Mouse (Mus musculus) myocyte (in vitro differentiated cells): ENCODE results near the gene 4930470P17Rik. TPM values are rescaled to one million over a fixed set of nuclear protein-coding genes. Genes with fewer than 3 reads are reported as not detected.

Experiments
- H3K27me3 ChIP-seq: one replicate; pipeline ENCODE4 v1.6.1; 2011; ENCODE audit not compliant: control insufficient read depth, insufficient read depth, insufficient read length
- H3K36me3 ChIP-seq: one replicate; pipeline ENCODE4 v1.6.1; 2011; ENCODE audit not compliant: control insufficient read depth, insufficient read depth
- H3K4me2 ChIP-seq: one replicate; pipeline ENCODE4 v1.6.1; 2011; ENCODE audit warnings: low read depth, control low read depth
- H3K4me3 ChIP-seq: one replicate; pipeline ENCODE4 v1.5.1; 2011; ENCODE audit warnings: mild to moderate bottlenecking, control low read depth, moderate library complexity
- H3K79me2 ChIP-seq: one replicate; pipeline ENCODE4 v1.6.1; 2011; ENCODE audit not compliant: control insufficient read depth, insufficient read depth
- H3ac ChIP-seq: one replicate; pipeline ENCODE4 v1.6.1; 2011; ENCODE audit not compliant: control insufficient read depth, insufficient read length
- CEBPB ChIP-seq: IDR thresholded peaks from 2 replicates; pipeline ENCODE4 v1.6.1; 2011; ENCODE audit warnings: mild to moderate bottlenecking, moderate library complexity; ENCODE audit not compliant: poor library complexity, insufficient read depth, severe bottlenecking
- E2F4 ChIP-seq: IDR thresholded peaks from one replicate; pipeline ENCODE4 v1.6.1; 2011; ENCODE audit warnings: mild to moderate bottlenecking, control low read depth, moderate library complexity; ENCODE audit not compliant: insufficient read depth
- MAX ChIP-seq: IDR thresholded peaks from one replicate; pipeline ENCODE4 v1.6.1; 2011; ENCODE audit warnings: low read depth, mild to moderate bottlenecking, control low read depth
- MYOD1 ChIP-seq, 3 experiments: IDR thresholded peaks; one replicate each; pipeline ENCODE4 v1.6.1; 2011; ENCODE audit warnings: control low read depth in 2 of 3, low read depth in 2 of 3, mild to moderate bottlenecking in 2 of 3, moderate library complexity in 1 of 3; ENCODE audit not compliant: insufficient read length in 2 of 3, control insufficient read depth in 1 of 3
- MYOG ChIP-seq, 3 experiments: IDR thresholded peaks; one replicate each; pipeline ENCODE4 v1.6.1; 2011; ENCODE audit warnings: control low read depth in 2 of 3, low read depth in 2 of 3, mild to moderate bottlenecking in 2 of 3; ENCODE audit not compliant: insufficient read length in 2 of 3, control insufficient read depth in 1 of 3, insufficient read depth in 1 of 3
- POLR2A ChIP-seq: IDR thresholded peaks from one replicate; pipeline ENCODE4 v1.6.1; 2011; ENCODE audit warnings: low read depth, mild to moderate bottlenecking, control low read depth, moderate library complexity; ENCODE audit not compliant: insufficient read length
- POLR2AphosphoS2 ChIP-seq: IDR thresholded peaks from one replicate; pipeline ENCODE4 v1.6.1; 2011; ENCODE audit warnings: low read depth, control low read depth; ENCODE audit not compliant: insufficient read length
- REST ChIP-seq: IDR thresholded peaks from one replicate; pipeline ENCODE4 v1.6.1; 2011; ENCODE audit warnings: mild to moderate bottlenecking, control low read depth, moderate library complexity; ENCODE audit not compliant: insufficient read depth, insufficient read length
- SRF ChIP-seq: IDR thresholded peaks from one replicate; pipeline ENCODE4 v1.6.1; 2011; ENCODE audit warnings: low read depth; ENCODE audit not compliant: control insufficient read depth, insufficient read length
- TCF12 ChIP-seq: IDR thresholded peaks from one replicate; pipeline ENCODE4 v1.6.1; 2011; ENCODE audit warnings: mild to moderate bottlenecking, control low read depth; ENCODE audit not compliant: poor library complexity, insufficient read depth, severe bottlenecking
- TCF3 ChIP-seq: IDR thresholded peaks from one replicate; pipeline ENCODE4 v1.6.1; 2011; ENCODE audit warnings: low read depth, control low read depth; ENCODE audit not compliant: insufficient read length
- USF1 ChIP-seq: IDR thresholded peaks from one replicate; pipeline ENCODE4 v1.6.1; 2011; ENCODE audit warnings: low read depth, mild to moderate bottlenecking, control low read depth, moderate library complexity
- polyA plus RNA-seq: library from polyadenylated mRNA; unstranded; fragments of >200 nt; fragmentation: generic; extraction: Trizol; gene quantifications from one replicate; pipeline ENCODE4 v1.2.1, GENCODE M21; 2012; ENCODE audit warnings: missing spikeins

4930470P17Rik gene
- polyA plus RNA-seq, 1 experiment, result not detected

- no peaks in the 10 kb centered on the region for H3K36me3 ChIP-seq
- no peaks in the 10 kb centered on the region for H3K79me2 ChIP-seq
- H3K27me3 ChIP-seq, result no peaks in the 10 kb centered on the region
- no peak overlapping the region for H3K4me3 ChIP-seq
- no peak overlapping the region for H3K4me2 ChIP-seq
- H3ac ChIP-seq, result no peak overlapping the region
- TF ChIP-seq CEBPB (no peak), E2F4 (no peak), POLR2A (no peak), REST (no peak), MAX (no peak), TCF3 (no peak)
Observed at GRCm38 (mm10) chr2:170539211-170539610, 62.6 kb downstream of the 4930470P17Rik start.

- H3K4me2 ChIP-seq, result no peak overlapping the region
- H3K27me3 ChIP-seq, result no peaks in the 10 kb centered on the region
- H3K79me2 ChIP-seq, result no peaks in the 10 kb centered on the region
- TF ChIP-seq E2F4 (no peak), TCF3 (no peak), TCF12 (no peak), REST (no peak), POLR2A (no peak), POLR2AphosphoS2 (no peak)
- no peaks in the 10 kb centered on the region for H3K36me3 ChIP-seq
- H3ac ChIP-seq, result no peak overlapping the region
- H3K4me3 ChIP-seq, result no peak overlapping the region
Observed at GRCm38 (mm10) chr2:170535841-170536240, 66.0 kb downstream of the 4930470P17Rik start.

- H3K4me3 ChIP-seq, result no peak overlapping the region
- H3K27me3 ChIP-seq, result no peaks in the 10 kb centered on the region
- H3K4me2 ChIP-seq, result no peak overlapping the region
- no peak overlapping the region for H3ac ChIP-seq
- no peaks in the 10 kb centered on the region for H3K36me3 ChIP-seq
- TF ChIP-seq MYOD1 (IDR thresholded peaks at IDR 0.05; ENCODE audit: control insufficient read depth in 1 of 3, insufficient read length in 2 of 3, low read depth in 2 of 3) (no peak), MYOG (IDR thresholded peaks at IDR 0.05; ENCODE audit: control insufficient read depth in 1 of 3, insufficient read depth in 1 of 3, insufficient read length in 2 of 3, low read depth in 2 of 3) (no peak), TCF3 (no peak), E2F4 (no peak), MAX (no peak), TCF12 (no peak), POLR2A (no peak), REST (no peak), SRF (no peak), CEBPB (no peak), USF1 (no peak), POLR2AphosphoS2 (no peak)
- no peaks in the 10 kb centered on the region for H3K79me2 ChIP-seq
Observed at GRCm38 (mm10) chr2:170534803-170535174, 67.0 kb downstream of the 4930470P17Rik start.

DNA sequence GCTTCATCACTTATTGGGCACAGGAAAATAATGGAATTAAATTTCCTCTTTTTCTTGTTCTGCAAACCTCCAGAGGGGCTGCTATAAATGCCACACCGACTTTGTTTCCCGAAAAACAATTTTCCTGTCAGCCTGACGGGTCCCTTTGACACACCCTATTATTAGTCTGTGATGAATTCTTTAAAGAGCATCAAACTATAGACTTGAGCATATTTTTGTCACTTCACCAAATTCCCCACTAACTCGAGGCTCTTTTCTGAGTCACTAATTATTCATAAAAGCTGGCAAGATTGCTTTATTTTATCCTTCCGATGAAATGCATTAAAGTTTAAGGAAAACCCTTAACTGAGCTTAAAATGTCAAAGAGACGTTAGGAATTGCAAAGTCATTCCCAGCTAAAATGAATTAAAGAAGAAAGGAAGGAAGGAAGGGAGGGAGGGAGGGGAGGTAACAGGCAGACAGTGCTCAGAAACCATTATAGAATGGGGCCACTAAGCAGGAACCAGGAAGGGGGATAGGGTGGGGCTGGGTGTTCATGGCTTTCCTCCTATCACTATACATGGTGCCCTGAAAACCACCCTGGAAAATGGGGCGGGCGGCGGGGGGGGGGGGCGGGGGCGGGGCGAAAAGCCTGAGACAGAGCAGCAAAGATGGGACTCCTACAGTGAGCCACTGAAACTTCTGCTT lies 67.6 kb downstream of the 4930470P17Rik start:
- Histone ChIP-seq H3K79me2 (no peaks in the 10 kb centered on the region), H3K4me3 (no peak overlapping the region), H3K27me3 (no peaks in the 10 kb centered on the region), H3K36me3 (no peaks in the 10 kb centered on the region), H3ac (no peak overlapping the region), H3K4me2 (no peak overlapping the region)
- TF ChIP-seq REST (no peak), E2F4 (no peak), TCF12 (no peak), POLR2AphosphoS2 (no peak), USF1 (no peak), POLR2A (no peak), MYOG (IDR thresholded peaks at IDR 0.05; ENCODE audit: control insufficient read depth in 1 of 3, insufficient read depth in 1 of 3, insufficient read length in 2 of 3, low read depth in 2 of 3) (no peak), MAX (no peak), CEBPB (no peak), TCF3 (no peak), MYOD1 (IDR thresholded peaks at IDR 0.05; ENCODE audit: control insufficient read depth in 1 of 3, insufficient read length in 2 of 3, low read depth in 2 of 3) (no peak), SRF (no peak)

DNA sequence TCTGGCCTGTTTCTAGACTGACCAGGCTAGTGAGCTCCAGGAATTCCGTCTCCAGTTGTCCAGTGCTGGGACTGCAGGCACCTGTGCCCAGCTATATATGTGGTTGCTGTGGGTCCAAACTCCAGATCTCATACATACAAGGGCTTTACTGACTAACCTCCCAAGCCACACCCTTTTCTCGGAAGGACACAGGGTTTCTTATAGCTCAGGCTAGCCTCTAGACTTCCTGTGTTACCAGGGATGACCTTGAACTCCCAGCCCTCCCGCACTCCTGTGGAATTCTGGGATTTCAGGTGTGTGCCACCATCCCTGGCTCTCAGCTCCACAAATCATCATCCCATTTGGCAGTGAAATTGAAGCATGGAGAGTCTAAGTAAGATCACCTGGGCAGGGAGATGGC lies 71.6 kb downstream of the 4930470P17Rik start:
- H3ac ChIP-seq, result no peak overlapping the region
- H3K79me2 ChIP-seq, result no peaks in the 10 kb centered on the region
- TF ChIP-seq MAX (no peak), TCF12 (no peak), MYOD1 (IDR thresholded peaks at IDR 0.05; ENCODE audit: control insufficient read depth in 1 of 3, insufficient read length in 2 of 3, low read depth in 2 of 3) (no peak), TCF3 (no peak)
- H3K4me3 ChIP-seq, result no peak overlapping the region
- H3K36me3 ChIP-seq, result no peaks in the 10 kb centered on the region
- no peak overlapping the region for H3K4me2 ChIP-seq
- no peaks in the 10 kb centered on the region for H3K27me3 ChIP-seq
